Mouse (Mus musculus) intestine, postnatal 0 days (tissue): ENCODE results near the gene Kank1. TPM values are rescaled to one million over a fixed set of nuclear protein-coding genes. Genes with fewer than 3 reads are reported as not detected.

Experiments used
- ATAC-seq: fragments of 200-750 bp; cut with Nextera tagmentation; 2 replicates; pipeline ENCODE4 v1.8.0; 2017; ENCODE audit warnings: mild to moderate bottlenecking, moderate TSS enrichment, moderate library complexity
- H3K27ac ChIP-seq: fragments of 300-500 bp; sonication (generic); 2 replicates; pipeline ENCODE4 v1.5.1; 2014; ENCODE audit warnings: mild to moderate bottlenecking, low read depth, low read length, moderate library complexity
- H3K27me3 ChIP-seq: fragments of 300-500 bp; sonication (generic); replicated peaks from 2 replicates; pipeline ENCODE4 v1.6.1; 2014; ENCODE audit warnings: low read length, mixed read lengths; ENCODE audit not compliant: control insufficient read depth, insufficient read depth
- H3K36me3 ChIP-seq: fragments of 300-500 bp; sonication (generic); 2 replicates; pipeline ENCODE4 v1.6.1; 2014; ENCODE audit warnings: mild to moderate bottlenecking, moderate library complexity; ENCODE audit not compliant: control insufficient read depth, insufficient read depth
- H3K4me1 ChIP-seq: fragments of 300-500 bp; sonication (generic); replicated peaks from 2 replicates; pipeline ENCODE4 v1.6.1; 2014; ENCODE audit warnings: antibody characterized with exemption, low read length, mixed read lengths; ENCODE audit not compliant: control insufficient read depth, insufficient read depth
- H3K4me2 ChIP-seq: fragments of 300-500 bp; sonication (generic); replicated peaks from 2 replicates; pipeline ENCODE4 v1.6.1; 2014; ENCODE audit warnings: low read depth, mild to moderate bottlenecking, moderate library complexity
- H3K4me3 ChIP-seq: fragments of 300-500 bp; sonication (generic); 2 replicates; pipeline ENCODE4 v1.5.1; 2014; ENCODE audit warnings: low read depth, low read length
- H3K9ac ChIP-seq: fragments of 300-500 bp; sonication (generic); 2 replicates; pipeline ENCODE4 v1.6.1; 2014; ENCODE audit warnings: mild to moderate bottlenecking, low read depth, low read length
- H3K9me3 ChIP-seq: fragments of 300-500 bp; sonication (generic); 2 replicates; pipeline ENCODE4 v1.6.1; 2016; ENCODE audit warnings: mixed run types; ENCODE audit not compliant: control insufficient read depth
- CTCF ChIP-seq: sonication (generic); IDR thresholded peaks from 2 replicates; pipeline ENCODE4 v1.5.1; 2016; ENCODE audit warnings: low read depth, mild to moderate bottlenecking, control low read depth, antibody characterized with exemption, moderate library complexity
- WGBS: fragments of 180-500 bp; shearing (Covaris S2); extraction: QIAGEN DNeasy Blood & Tissue Kit; methylation state at CpG from one replicate; pipeline ENCODE4 v1.1.7; 2014; 5-methylcytosine and 5-hydroxymethylcytosine counted together
- polyA plus RNA-seq: library from polyadenylated mRNA; unstranded; fragments of >200 nt; fragmentation: Nextera tagmentation; extraction: Ambion mirVana; gene quantifications from 2 replicates; pipeline ENCODE4 v1.2.1, GENCODE M21; 2015

Kank1 gene
- polyA plus RNA-seq, 1 experiment from 2014 or later, result 6.0 TPM

GRCm38 (mm10) chr19:25438246-25438645, 201.5 kb downstream of the Kank1 start:
- Histone ChIP-seq H3K4me2 (no peak overlapping the region), H3K36me3 (peaks cover 10% of the 10 kb centered on the region), H3K4me1 (no peaks in the 10 kb centered on the region), H3K9me3 (no peaks in the 10 kb centered on the region), H3K27ac (no peak overlapping the region), H3K4me3 (no peak overlapping the region), H3K27me3 (no peaks in the 10 kb centered on the region), H3K9ac (no peak overlapping the region)
- 90% methylated on average over 6 of the region's 6 CpGs for WGBS
- no peak for ATAC-seq
- no peak for TF ChIP-seq CTCF

- Histone ChIP-seq H3K9me3 (no peaks in the 10 kb centered on the region), H3K4me1 (no peaks in the 10 kb centered on the region), H3K4me3 (no peak overlapping the region), H3K27ac (no peak overlapping the region), H3K27me3 (no peaks in the 10 kb centered on the region), H3K9ac (no peak overlapping the region), H3K4me2 (no peak overlapping the region), H3K36me3 (no peaks in the 10 kb centered on the region)
- no peak for ATAC-seq
- 81% methylated on average over 6 of the region's 6 CpGs for WGBS
- no peak for TF ChIP-seq CTCF
Measured at GRCm38 (mm10) chr19:25439807-25440206, 203.0 kb downstream of the Kank1 start.

DNA sequence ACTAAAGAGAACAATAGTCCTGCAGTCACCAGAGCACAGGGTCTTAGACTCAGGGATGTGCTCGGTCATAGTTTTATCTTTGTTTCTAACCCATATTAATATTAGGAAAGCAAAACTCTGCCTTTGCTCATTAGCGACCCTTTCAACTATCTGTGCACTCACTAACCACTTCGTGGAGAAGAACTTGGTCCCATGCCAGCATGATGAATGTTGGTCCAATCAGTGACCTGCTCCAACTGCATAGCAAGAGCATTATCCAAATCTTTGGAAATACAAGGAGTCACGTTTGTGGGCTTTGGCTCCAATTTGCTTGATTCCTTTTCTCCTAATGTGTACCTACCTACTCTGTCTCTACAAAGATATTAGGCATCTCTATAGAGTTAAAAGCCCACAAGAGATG, 204.0 kb downstream of the Kank1 start:
- Histone ChIP-seq H3K4me1 (no peaks in the 10 kb centered on the region), H3K27me3 (no peaks in the 10 kb centered on the region), H3K9ac (no peak overlapping the region), H3K4me3 (no peak overlapping the region), H3K9me3 (no peaks in the 10 kb centered on the region), H3K27ac (no peak overlapping the region), H3K36me3 (no peaks in the 10 kb centered on the region), H3K4me2 (no peak overlapping the region)
- no peak for ATAC-seq
- 62% methylated on average over 4 of the region's 4 CpGs for WGBS
- TF ChIP-seq CTCF, result no peak

DNA sequence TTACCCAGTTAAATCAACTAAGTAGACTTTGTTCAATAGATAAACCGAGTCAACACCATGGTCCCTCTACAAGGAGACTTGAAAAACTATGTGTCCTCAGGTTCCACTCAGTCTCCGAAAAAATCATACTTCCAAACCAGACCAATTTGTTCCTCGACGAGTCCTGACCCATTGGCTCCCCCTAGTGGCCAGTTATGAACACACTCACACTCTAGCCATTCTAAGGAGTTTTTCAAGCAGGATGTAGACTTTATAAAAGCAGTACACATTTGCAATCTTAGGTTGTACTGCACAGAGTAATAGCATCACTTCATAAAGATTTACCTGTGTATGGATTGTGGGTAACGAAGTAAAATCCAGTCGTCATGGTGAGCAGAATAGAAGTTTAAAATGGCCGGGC, 208.3 kb downstream of the Kank1 start:
- H3K9ac ChIP-seq, result no peak overlapping the region
- H3K4me1 ChIP-seq, result no peaks in the 10 kb centered on the region
- H3K27me3 ChIP-seq, result no peaks in the 10 kb centered on the region; the same call in 1 of the 2 replicates
- H3K36me3 ChIP-seq, result no peaks in the 10 kb centered on the region
- no peak overlapping the region for H3K27ac ChIP-seq
- H3K9me3 ChIP-seq, result no peaks in the 10 kb centered on the region
- WGBS, result 23% methylated on average over 7 of the region's 7 CpGs
- peak; percentile 95 for TF ChIP-seq CTCF
- 0 out of 2 replicates have a peak, but pooled peaks have one; percentile 28 for ATAC-seq
- H3K4me2 ChIP-seq, result no peak overlapping the region
- H3K4me3 ChIP-seq, result no peak overlapping the region

GRCm38 (mm10) chr19:25445842-25446241, 209.1 kb downstream of the Kank1 start:
- no peak overlapping the region for H3K4me2 ChIP-seq
- H3K4me3 ChIP-seq, result no peak overlapping the region
- H3K27me3 ChIP-seq, result no peaks in the 10 kb centered on the region; the same call in 1 of the 2 replicates
- H3K4me1 ChIP-seq, result no peaks in the 10 kb centered on the region
- H3K36me3 ChIP-seq, result no peaks in the 10 kb centered on the region
- no peaks in the 10 kb centered on the region for H3K9me3 ChIP-seq
- no peak for ATAC-seq
- WGBS, result 66% methylated on average over 8 of the region's 8 CpGs
- no peak overlapping the region for H3K9ac ChIP-seq
- no peak overlapping the region for H3K27ac ChIP-seq
- TF ChIP-seq CTCF, result no peak

GRCm38 (mm10) chr19:25446683-25447082, 209.9 kb downstream of the Kank1 start:
- ATAC-seq, result no peak
- no peaks in the 10 kb centered on the region for H3K9me3 ChIP-seq
- 81% methylated on average over 2 of the region's 2 CpGs for WGBS
- no peak overlapping the region for H3K4me2 ChIP-seq
- TF ChIP-seq CTCF, result no peak
- no peaks in the 10 kb centered on the region for H3K36me3 ChIP-seq
- H3K4me3 ChIP-seq, result no peak overlapping the region
- no peaks in the 10 kb centered on the region for H3K4me1 ChIP-seq
- no peak overlapping the region for H3K9ac ChIP-seq
- no peak overlapping the region for H3K27ac ChIP-seq
- H3K27me3 ChIP-seq, result no peaks in the 10 kb centered on the region; the same call in 1 of the 2 replicates

DNA sequence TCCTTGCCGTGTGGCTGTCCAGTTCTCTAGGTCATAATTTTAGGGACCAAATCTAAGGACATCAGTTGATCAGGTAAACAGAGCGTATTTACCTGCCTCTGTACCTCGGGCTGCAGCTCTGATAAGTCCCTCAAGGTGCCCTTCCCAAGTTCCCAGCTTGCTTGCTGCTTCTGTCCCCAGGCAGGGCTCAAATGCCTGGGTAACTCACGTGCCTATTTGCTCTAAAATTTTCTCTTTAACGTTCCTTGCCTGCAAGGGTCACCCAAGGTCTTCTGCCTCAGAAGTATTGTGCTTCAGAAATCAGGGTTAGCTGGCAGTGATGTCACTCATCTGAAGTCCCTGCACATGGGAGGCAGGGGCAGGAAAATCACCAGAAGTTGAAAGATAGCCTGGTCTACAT, 210.6 kb downstream of the Kank1 start:
- 34% methylated on average over 5 of the region's 5 CpGs for WGBS
- no peaks in the 10 kb centered on the region; the same call in 1 of the 2 replicates for H3K27me3 ChIP-seq
- H3K4me1 ChIP-seq, result no peaks in the 10 kb centered on the region
- no peaks in the 10 kb centered on the region for H3K9me3 ChIP-seq
- no peak overlapping the region for H3K4me2 ChIP-seq
- no peak overlapping the region for H3K27ac ChIP-seq
- no peak for ATAC-seq
- TF ChIP-seq CTCF, result no peak
- H3K9ac ChIP-seq, result no peak overlapping the region
- no peaks in the 10 kb centered on the region for H3K36me3 ChIP-seq
- no peak overlapping the region for H3K4me3 ChIP-seq
